Mouse (Mus musculus): ENCODE measurements at regions not wholly inside any gene's neighbourhood (a gene's known extent, or its start where the extent isn't known, plus 50 kb on each side); places are given as distances from the start of the nearest gene placed in this dataset.

- 75% methylated on average over 12 of the region's 12 CpGs for WGBS
- intact Hi-C loops (cut with DNase I): no loop called here
Measured at GRCm38 (mm10) chr2:160240531-160241379, 93.2 kb downstream of the Gm826 start.

GRCm38 (mm10) chr2:160237436-160238104, 96.4 kb downstream of the Gm826 start:
- intact Hi-C loops (cut with DNase I): no loop called here
- TF ChIP-seq CTCF (IDR thresholded peaks at IDR 0.05) (no peak), POLR2A (IDR thresholded peaks at IDR 0.05; ENCODE audit: insufficient read depth, low read depth, low read length) (no peak), EP300 (IDR thresholded peaks at IDR 0.05; ENCODE audit: insufficient read depth, low read depth, low read length) (no peak)
- no peaks in the 10 kb centered on the region for H3K79me2 ChIP-seq (replicated peaks; ENCODE audit: control insufficient read depth, insufficient read depth, low read length)
- no peak overlapping the region for H3K27ac ChIP-seq
- DNase-seq: no peak
- H3K4me1 ChIP-seq (ENCODE audit: control insufficient read depth, insufficient read depth, low read length): no peaks in the 10 kb centered on the region; the same call in 1 of the 2 replicates
- H3K9ac ChIP-seq (ENCODE audit: low read depth, low read length): no peak overlapping the region
- WGBS: 57% methylated on average over 3 of the region's 3 CpGs
- H3K4me3 ChIP-seq: no peak overlapping the region
- no peaks in the 10 kb centered on the region for H3K27me3 ChIP-seq (ENCODE audit: control insufficient read depth, insufficient read depth, low read length)
- H3K36me3 ChIP-seq (ENCODE audit: control insufficient read depth, insufficient read depth, low read length): no peaks in the 10 kb centered on the region

More at GRCm38 (mm10) chr2:160240531-160241379, 93.2 kb downstream of the Gm826 start:
- Histone ChIP-seq H3K27me3 (ENCODE audit: control insufficient read depth, insufficient read depth, low read length) (no peaks in the 10 kb centered on the region), H3K79me2 (replicated peaks; ENCODE audit: control insufficient read depth, insufficient read depth, low read length) (no peaks in the 10 kb centered on the region), H3K4me3 (no peak overlapping the region), H3K27ac (no peak overlapping the region), H3K9ac (ENCODE audit: low read depth, low read length) (no peak overlapping the region), H3K4me1 (ENCODE audit: control insufficient read depth, insufficient read depth, low read length) (no peaks in the 10 kb centered on the region; the same call in 1 of the 2 replicates), H3K36me3 (ENCODE audit: control insufficient read depth, insufficient read depth, low read length) (no peaks in the 10 kb centered on the region)
- TF ChIP-seq CTCF (IDR thresholded peaks at IDR 0.05) (no peak), POLR2A (IDR thresholded peaks at IDR 0.05; ENCODE audit: insufficient read depth, low read depth, low read length) (no peak), EP300 (IDR thresholded peaks at IDR 0.05; ENCODE audit: insufficient read depth, low read depth, low read length) (no peak)
- DNase-seq: no peak

- Histone ChIP-seq H3K27me3 (ENCODE audit: control insufficient read depth, insufficient read depth, low read length) (no peaks in the 10 kb centered on the region), H3K4me1 (ENCODE audit: control insufficient read depth, insufficient read depth, low read length) (no peaks in the 10 kb centered on the region; the same call in 1 of the 2 replicates), H3K36me3 (ENCODE audit: control insufficient read depth, insufficient read depth, low read length) (no peaks in the 10 kb centered on the region), H3K4me3 (no peak overlapping the region), H3K79me2 (replicated peaks; ENCODE audit: control insufficient read depth, insufficient read depth, low read length) (no peaks in the 10 kb centered on the region), H3K9ac (ENCODE audit: low read depth, low read length) (no peak overlapping the region), H3K27ac (no peak overlapping the region)
- DNase-seq: peak in 1 of 2 experiments; percentile 32
- WGBS: 20% methylated on average over 7 of the region's 7 CpGs
- TF ChIP-seq CTCF (IDR thresholded peaks at IDR 0.05) (no peak), POLR2A (IDR thresholded peaks at IDR 0.05; ENCODE audit: insufficient read depth, low read depth, low read length) (no peak), EP300 (IDR thresholded peaks at IDR 0.05; ENCODE audit: insufficient read depth, low read depth, low read length) (no peak)
- intact Hi-C loops (cut with DNase I): no loop called here
Measured at GRCm38 (mm10) chr2:160236806-160237205, 97.2 kb downstream of the Gm826 start.

GRCm38 (mm10) chr2:160230786-160231185, 103.2 kb downstream of the Gm826 start:
- Histone ChIP-seq H3K79me2 (replicated peaks; ENCODE audit: control insufficient read depth, insufficient read depth, low read length) (no peaks in the 10 kb centered on the region), H3K4me3 (no peak overlapping the region), H3K9ac (ENCODE audit: low read depth, low read length) (no peak overlapping the region), H3K4me1 (ENCODE audit: control insufficient read depth, insufficient read depth, low read length) (no peaks in the 10 kb centered on the region), H3K36me3 (ENCODE audit: control insufficient read depth, insufficient read depth, low read length) (no peaks in the 10 kb centered on the region), H3K27me3 (ENCODE audit: control insufficient read depth, insufficient read depth, low read length) (no peaks in the 10 kb centered on the region), H3K27ac (no peak overlapping the region)
- intact Hi-C loops (cut with DNase I): no loop called here
- no peak for DNase-seq
- TF ChIP-seq EP300 (IDR thresholded peaks at IDR 0.05; ENCODE audit: insufficient read depth, low read depth, low read length): no peak
- no peak for TF ChIP-seq POLR2A (IDR thresholded peaks at IDR 0.05; ENCODE audit: insufficient read depth, low read depth, low read length)
- no peak for TF ChIP-seq CTCF (IDR thresholded peaks at IDR 0.05)
- 56% methylated on average over 8 of the region's 8 CpGs for WGBS

GRCm38 (mm10) chr2:160228331-160229035, 105.5 kb downstream of the Gm826 start:
- H3K4me1 ChIP-seq (ENCODE audit: control insufficient read depth, insufficient read depth, low read length): no peaks in the 10 kb centered on the region
- no peak overlapping the region for H3K27ac ChIP-seq
- no peaks in the 10 kb centered on the region for H3K27me3 ChIP-seq (ENCODE audit: control insufficient read depth, insufficient read depth, low read length)
- no peak overlapping the region for H3K4me3 ChIP-seq
- WGBS: 59% methylated on average over 8 of the region's 8 CpGs
- no peaks in the 10 kb centered on the region for H3K79me2 ChIP-seq (replicated peaks; ENCODE audit: control insufficient read depth, insufficient read depth, low read length)
- no peak overlapping the region for H3K9ac ChIP-seq (ENCODE audit: low read depth, low read length)
- H3K36me3 ChIP-seq (ENCODE audit: control insufficient read depth, insufficient read depth, low read length): no peaks in the 10 kb centered on the region
- intact Hi-C loops (cut with DNase I): no loop called here
- no peak for DNase-seq
- no peak for TF ChIP-seq EP300 (IDR thresholded peaks at IDR 0.05; ENCODE audit: insufficient read depth, low read depth, low read length)
- no peak for TF ChIP-seq CTCF (IDR thresholded peaks at IDR 0.05)
- TF ChIP-seq POLR2A (IDR thresholded peaks at IDR 0.05; ENCODE audit: insufficient read depth, low read depth, low read length): no peak

All from heart, adult 2 months (tissue).